Mouse (Mus musculus) cerebellum, adult 18-20 months (tissue): ENCODE results near the gene Sept12.

ENCODE experiments used
- DNase-seq, 2 experiments: peaks; one replicate each; pipeline ENCODE4 v3.0.0; 2021

Sept12 gene

DNA sequence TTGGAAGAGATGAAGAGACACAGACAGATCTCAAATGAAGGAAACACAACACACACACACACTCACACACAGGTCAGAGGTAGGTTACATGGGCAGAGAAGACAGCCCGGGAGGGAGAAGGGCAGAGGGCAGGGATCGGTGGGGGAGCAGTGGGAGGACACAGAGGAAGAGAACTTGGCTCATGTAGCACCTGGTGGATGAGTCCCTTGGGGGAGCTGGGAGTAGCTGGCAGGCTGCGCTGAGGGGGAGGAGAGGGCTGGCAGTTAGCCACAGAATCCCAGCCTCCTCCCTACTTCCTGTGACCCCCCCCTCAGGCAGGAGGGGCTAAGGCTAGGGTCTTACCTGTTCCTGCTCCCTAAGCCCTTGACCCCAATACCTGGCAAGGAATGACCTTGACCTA is at the start of gene Sept12:
Gene Sept12, minus strand, starts transcription at position 300 of the 400 bp plus-strand sequence.
- DNase-seq = no peak

DNA sequence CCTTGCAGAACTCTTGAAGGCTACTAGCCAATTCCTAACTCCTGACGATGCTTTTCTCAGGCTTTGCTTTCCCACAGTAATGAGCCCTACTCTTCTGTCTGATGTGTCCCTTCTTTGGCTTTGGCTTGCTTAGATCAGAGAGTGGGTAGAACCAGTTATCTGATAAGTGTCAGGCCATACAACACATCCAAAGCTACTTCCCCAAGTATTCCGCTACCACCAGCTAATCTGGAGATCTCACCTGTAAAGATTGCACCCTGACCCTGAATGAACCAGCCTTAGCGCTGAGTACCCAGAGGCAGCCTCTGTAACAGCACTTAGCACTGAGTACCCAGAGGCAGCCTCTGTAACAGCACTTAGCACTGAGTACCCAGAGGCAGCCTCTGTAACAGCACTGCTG is 47.7 kb upstream of the Sept12 start:
- no peak for DNase-seq

DNA sequence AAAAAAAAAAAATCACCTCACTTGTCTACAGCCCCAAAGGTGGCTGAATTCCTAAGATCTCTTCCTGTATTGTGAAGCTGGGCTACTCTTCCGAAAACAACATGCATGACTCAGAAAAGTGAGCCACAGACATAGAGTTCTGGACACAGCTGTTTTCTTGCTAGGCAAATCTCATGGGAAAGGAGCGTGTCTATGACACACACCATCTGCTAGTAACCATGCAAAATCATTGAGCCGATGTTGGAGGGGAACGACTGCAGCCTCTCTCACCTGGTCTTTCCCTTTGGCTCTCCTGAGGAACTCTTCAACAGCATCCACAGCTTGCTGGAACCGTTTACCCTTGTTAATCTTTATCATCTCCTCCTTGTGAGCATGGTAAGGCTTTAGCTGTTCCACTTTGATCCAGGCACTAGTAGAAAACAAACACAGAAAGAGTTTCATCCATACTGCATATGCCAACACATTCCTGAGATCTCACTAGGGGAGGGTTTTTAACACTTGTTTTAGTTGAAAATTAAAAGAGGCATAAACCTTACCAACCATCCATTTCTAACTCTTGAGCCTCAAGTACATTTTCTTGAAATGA is 39.1 kb upstream of the Sept12 start:
- DNase-seq = no peak

DNA sequence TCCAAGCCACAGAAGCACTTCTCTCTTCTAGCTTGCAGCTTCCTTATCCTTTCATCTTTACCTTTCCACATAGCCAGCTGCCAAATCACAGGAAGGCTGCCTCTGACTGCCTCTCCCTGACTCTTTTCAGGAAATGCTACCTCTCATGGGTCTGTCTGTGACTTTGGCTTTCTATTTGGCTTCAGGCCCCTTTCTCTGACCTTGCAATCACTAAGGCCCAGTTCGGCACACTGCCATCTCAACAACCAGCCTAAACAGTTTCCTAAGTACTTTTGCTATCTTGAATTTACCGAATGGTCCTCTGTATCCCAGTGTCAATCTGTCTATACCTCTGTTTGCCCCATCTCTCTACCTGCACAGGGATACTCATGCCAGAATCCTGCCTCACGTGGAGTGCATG is 37.9 kb upstream of the Sept12 start:
- no peak for DNase-seq

DNA sequence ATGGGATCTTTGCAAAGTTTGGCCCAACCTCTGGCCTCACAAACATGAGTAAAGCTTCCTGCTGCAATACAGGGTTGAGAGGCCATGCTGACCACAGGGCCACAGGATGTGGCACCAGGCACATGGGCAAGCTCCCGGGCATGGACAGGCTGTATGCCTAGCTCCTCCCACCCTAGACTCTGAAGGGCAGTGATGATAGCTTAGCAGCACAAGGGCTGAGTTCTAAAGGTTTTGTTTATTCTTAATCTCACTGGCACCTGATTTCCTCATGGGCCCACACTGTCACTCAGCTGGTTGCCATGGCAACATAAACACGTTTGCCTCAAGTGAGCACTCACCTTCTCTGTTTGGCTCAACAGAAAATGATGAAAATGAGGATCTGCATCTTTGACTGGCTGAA is 32.2 kb upstream of the Sept12 start:
- DNase-seq = no peak

DNA sequence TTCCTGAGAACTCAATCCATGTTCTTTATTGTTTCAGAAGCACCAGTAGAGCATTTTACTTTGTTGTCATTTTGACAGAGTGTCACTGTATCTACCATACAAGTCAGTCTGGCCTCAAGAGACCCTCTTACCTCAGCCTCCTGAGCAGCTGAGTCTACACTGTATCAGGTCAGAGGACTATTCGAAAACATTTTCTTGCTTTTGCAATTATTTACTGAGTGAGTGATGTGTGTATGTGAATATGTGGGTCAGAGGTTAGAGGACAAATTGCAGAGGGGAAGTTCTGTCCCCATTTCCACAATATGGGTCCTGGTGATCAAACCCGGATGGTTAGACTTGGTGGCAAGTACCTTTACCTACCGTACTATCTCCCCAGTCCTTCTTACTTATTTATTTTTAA is 26.4 kb upstream of the Sept12 start:
- DNase-seq = no peak

DNA sequence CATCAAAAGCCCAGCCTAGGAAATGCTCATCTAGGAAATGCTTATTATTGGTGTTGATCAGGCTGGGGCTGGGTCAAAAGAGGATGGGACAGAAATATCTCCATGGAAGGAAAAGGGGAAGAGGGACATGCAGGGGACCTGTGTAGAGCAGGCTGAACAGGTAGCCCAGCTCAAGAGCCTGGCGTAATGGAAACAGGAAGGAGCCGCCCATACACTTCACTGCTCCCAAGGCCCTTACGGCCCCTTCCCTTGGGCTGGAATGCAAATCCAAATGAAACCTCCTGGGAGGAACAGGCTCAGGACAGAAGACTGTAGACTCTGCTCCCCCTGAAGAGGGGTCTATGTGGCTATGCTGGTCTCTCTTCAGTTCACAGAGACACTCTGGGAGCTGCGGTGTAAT is 16.9 kb upstream of the Sept12 start:
- DNase-seq = no peak

DNA sequence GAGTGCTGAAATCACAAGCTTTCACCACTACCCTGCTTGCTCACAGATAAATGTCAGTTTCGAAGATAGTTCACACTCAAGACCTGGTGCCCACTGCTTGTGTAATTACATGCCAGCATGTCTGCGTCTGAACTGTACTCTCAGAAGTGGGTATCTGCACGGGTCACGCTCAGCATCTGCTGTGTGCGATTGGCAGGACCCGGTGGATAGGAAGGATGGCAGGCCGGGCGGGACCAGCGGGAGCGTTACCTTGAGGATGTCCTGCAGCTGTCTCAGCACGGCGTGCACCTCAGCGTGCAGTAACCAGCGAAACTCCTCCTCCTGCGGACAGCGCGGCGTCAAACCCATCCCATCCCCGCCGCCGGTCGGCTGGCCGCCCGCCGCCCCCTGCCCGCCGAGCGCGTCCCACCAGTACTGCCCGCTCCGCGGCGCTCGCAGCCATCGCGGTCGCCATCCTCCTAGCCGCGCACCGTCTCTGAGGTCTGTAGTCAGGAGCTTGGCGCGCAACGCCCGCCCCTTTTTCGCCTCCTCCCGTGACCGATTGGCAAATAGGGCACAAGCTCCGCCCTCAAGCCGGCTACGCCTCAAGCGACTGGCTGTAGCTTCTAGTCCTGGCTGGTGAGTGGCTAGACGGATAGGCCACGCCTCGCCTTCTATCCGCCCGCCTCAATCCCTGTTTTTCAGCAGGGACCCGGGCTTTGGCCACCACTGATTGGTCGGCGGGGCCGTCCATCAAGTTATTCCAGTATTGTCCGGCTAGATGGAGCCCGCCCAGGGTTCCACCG is 15.6 kb upstream of the Sept12 start, which contains the start of gene Rogdi:
Gene Rogdi, minus strand, starts transcription at position 500 of the 785 bp plus-strand sequence.
- peak; percentile 97 to 100 for DNase-seq

DNA sequence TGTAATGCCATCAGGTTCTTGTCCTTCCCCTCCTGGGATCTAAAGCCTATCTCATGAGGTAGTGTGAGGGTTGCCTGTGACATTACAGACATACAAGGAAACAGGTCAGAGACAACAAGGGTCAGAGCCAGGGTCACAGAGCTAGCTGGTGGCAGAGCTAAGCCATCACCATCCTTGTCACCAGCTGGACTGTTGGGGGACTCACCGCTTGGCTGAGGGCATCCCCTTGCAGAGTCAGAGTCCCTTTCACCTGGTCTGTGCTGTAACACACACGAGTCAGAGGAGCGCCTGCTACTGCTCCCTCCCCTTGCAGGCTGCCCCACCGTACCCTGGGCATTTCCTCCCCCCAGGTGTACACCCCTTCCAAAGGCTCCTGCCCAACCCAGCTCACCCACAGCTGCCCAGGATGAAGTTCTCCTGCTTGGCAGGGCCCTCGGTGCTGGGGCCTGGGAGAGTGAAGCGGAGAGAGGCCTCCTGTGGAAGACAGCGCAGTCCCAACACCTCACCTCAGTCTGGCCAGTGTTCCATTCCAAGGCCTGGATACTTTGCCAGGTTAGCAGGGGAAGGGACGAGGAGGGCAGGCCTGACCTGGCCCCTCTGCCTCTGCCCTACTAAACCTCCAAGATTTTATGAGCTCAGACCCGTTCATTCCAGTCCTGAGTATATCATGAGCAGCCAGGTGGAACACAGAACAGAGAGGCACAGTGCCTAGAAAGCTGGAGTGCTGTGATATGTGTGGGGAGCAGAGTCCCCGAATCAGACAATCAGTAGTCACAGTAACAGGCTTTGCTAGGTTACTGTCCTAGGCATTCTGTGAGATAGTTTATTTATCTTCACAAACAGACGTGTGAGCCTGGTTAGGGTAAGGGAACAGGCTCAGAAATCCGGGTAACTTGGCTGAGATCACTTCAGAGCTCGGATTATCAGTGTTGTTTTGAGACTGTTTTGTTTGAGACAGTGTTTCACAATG is 14.7 kb upstream of the Sept12 start:
- peak in 1 of 2 experiments; percentile 42 for DNase-seq

DNA sequence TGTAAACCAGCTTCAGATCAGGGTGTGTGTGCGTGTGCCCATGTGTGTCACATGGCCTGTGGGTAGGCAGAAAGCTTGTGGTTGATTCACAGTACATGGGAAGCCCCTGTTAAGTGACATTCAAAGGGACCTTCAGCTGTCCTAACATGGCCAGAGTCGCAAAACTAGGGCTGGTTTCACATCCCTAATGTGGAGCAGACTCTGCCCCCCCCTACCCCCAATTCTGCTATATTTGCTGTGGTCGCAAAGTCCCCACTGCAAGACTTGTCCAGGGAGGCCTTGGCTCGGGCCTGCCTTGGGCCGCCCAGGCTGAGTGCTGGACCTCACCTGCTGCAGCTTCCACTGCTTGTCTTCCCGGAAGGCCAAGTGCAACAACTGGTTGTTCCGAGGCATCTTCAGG is 13.6 kb upstream of the Sept12 start:
- DNase-seq = no peak

DNA sequence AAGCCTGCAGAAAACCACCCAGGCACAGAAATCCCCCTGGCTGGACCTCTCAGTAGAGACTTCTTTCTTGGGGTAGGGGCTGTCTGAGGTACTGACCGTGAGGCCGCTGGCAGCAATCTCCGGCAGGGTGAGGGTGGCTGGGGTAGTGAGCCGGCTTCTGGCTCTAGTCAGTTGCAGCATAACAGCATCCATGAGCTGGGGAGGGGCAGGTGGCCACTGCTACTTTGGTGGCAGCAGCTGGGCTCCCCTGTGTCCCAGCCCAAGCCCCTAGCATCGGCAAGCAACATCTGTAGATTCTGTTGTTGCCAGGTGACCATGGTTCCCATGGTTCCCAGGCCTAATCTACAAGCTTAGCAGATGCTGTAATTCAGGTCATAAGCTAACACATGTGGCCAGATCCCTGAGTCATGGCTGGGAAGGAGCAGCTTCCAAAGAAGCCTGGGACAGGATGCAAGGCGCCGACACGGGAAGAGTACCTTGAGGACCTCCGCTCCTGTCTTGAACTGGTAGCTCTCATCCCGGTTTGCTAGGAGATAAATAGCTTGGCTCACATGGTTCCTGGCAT is 12.8 kb upstream of the Sept12 start:
- DNase-seq = no peak

DNA sequence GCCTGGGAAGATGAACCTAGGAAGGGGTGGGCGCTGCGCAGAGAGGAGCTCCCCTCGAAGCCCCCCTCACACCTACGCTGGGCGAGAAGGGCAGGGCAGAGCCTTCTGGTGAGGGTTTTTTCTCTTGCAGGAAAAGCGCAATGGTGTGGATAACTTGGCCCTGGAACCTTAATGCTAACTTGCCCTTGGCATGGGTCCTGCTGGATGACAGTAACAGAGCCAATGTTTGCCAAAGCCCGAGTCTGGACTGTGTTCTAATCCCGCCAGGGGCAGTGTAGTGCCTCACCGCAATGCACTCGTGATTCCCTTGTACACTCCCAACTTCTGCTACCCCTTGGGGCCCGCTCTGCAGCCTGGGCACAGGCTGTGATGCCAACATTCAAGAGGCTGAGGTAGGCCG is 10.4 kb upstream of the Sept12 start:
- no peak for DNase-seq

DNA sequence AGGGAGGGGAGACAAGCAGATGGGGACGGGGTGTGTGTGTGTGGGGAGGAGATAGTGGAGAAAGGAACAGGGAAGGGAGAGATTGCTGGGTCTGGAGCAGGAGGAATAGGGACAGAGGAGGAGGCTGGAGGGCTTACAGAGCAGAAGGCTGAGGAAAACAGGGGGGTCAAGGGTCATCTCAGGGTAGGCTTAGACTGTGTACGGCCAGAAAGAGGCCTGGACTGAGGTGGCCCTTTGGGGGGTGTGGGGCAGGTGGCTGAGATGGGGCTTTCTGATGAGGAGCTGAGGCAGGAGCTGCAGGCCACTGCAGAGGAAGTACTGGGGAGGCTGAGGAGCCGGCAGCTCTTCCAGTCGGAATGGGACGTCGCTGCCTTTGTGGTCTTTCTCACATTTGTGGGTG is 9.8 kb upstream of the Sept12 start:
- no peak for DNase-seq

DNA sequence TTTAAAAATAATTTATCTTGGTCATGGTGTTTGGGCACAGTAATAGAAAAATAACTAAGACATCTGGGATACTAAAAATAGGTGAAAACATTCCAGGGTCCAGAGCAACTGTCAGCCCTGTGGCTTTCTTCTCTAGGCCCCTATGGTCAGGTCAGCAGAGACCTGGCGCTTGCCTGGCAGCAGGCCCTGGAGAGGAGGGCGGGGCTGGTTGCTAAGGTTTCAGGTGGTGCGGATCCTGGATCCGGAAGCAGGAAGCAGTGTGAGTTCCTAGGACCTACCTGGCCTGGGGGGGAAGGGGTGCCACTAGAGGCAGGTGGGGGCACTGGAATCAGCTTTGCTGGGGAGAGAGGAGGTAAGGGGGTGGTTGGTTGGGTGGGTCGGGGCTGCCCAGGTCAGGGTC is 9.4 kb upstream of the Sept12 start, which contains the start of gene Smim22:
Gene Smim22, plus strand, starts transcription at position 222 of the 400 bp plus-strand sequence.
- DNase-seq = no peak

DNA sequence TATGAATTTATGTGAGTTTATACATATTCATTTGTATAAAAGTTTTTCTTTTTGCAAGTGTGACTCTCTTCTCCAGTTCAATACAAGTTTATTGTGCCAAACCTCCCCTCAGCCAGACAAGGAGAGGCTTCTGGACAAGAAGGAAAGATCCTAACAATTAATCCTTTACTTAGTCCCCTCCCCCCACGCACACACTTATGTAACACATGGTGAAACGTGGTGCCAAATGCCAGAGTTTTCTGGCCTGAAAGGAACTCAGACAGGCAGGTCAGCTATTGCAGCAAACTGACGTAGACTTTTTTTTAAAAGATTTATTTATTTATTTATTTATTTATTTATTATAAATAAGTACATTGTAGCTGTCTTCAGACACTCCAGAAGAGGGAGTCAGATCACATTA is 3.0 kb upstream of the Sept12 start:
- DNase-seq = no peak

DNA sequence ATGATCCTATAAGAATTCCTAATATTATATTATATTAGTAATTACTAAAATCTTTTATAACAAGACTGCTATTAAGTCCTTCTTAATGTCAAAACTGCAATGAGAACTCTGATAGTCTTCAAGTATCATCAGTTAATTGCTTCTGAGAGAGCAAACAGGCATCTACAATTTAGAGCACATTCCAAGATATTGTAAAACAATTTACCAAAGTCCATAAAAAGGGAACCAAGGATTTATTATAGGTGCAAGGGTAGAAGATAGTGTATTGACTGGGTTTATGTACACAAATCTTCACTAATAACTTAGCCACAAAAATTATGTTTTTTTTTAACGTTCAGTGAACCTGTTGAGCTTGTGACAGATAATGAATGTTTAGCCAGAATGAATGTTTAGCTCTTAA is 1.3 kb upstream of the Sept12 start:
- DNase-seq = no peak

DNA sequence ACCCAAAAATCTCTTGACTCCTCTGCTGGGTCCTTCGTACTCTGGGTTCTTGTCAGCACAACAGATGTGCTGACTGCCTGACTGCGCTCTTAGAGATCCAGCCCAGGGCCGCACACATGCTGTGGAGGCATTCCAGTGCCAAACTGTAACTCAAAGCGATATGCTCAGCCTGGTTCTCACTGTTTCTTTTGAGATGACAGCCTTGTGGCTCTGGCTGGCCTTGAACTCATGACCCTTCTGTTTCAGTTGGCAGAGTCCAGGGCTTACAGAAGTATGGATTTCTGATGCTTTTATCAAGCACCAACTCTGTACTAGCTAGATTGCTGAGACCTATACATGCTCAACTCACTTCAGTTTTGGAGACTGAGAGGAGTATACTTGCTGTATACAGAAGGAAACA is 4.4 kb downstream of the Sept12 start:
- no peak for DNase-seq

DNA sequence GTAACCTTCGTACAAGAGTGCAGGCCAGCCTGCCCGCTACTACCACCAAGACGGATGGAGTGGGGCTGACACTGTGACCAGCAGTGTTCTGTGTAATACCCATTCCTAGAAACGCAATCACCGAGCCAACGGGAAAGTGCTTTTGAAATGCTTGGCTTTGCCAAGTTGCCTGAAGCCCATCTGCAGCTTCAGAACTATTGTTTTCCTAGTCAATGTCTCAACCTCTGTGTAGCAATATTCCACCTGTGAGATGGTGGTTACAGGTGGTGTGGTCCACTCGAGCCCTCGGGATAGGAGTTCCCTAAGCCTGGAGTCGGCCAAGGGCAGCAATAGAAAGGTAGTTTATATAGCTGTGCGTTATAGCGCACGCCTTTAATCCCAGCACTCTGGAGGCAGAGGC is 12.9 kb downstream of the Sept12 start:
- no peak for DNase-seq

DNA sequence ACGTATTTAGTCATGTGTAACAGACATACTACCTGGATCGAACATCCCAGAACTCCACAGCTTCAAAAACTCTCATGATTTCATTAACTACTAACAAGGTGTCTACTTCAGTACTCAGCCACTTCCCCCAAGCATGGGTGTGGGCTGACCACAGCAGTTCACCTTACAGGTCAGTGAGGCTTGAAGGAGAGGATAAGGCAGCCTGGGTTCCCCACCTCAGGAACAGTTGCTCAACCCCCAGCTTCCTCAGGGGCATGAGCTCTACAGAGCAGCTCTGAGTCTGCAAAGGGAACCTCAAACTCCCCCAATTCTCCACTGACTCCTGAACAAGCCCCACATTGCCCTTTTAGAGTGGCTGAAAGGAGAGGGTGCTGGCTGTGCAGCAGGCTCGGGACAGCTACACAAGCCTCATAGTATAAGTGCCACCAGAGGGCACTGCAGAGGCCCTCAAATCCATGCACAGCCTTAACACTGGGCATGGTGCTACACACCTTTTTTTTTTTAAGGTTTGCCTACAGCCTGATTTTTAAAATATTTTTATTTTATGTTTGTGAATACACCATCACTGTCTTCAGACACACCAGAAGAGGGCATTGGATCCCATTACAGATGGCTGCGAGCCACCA is 17.8 kb downstream of the Sept12 start:
- peak; percentile 33 to 51 for DNase-seq

DNA sequence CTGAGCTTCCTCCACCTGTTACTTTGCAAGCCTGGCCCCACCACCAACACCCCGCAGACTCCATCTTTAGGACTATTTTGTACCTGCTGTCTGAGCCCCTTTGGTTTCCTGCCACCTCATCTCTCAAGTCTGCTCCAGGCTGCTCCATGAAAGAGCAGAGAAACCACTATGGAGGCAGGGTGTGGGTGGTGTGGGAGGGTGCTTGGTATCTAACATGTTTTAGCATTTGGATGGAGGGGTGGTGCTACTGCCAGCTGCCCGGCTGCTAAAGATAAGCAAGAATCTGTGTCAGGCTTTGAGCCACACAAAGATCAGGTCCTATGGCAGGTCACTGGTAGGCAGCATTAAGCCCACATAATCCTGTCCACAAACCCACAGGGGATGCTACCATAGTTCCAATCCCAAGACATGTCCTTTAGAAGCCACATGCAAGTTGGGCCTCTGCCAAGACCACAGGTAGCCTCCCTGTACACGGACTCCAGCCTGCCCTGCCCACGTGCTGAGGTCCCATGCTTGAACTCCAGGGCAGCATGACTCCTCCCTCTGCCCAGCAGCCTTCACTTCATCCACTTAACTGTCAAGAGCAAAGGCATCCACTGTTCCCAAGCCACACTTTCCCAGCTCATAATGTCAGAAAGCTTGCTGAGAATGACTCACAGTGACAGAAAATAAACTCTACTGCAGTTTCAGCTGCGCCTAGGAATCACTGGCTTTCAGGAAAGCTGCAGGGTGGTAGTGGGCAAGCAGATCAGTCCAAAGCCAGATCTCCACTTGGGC is 19.2 kb downstream of the Sept12 start:
- no peak for DNase-seq

DNA sequence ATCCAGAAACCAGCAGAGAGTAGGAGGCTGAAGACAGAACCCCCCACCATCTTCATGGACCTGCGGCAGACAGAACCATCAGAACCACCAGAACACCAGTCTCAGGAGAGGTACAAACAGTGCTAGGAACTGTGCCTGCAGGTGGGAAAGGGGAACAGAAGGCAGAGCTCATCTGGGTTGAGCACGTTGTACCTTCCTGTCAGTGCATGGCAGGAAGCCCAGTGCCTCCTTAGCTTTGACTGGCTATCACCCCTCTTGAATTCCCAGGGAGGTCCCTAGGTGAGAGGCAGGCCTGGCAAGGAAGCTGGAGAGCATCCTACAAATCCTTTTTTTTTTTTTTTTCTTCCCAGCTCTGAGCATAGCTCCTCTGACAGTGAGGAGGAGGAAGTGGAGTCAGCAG is 21.5 kb downstream of the Sept12 start:
- peak; percentile 74 for DNase-seq

DNA sequence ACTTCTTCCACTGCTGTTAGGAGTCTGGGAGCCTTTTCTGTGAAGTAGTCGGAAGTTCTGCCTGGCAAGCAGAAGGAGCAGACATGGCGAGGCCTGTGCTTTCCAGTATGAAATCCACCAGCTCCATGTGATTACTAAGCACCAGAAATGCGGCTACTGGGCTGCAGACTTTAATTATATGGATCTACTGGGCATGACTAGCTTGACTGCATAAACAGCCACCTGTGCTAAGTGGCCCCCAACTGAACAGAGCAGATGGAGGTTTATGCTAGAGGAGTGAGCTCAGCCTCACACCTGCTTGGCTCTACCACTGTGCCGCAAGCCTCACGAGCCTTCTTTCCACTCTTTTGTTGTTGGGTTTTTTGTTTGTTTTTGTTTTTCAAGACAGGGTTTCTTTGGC is 23.1 kb downstream of the Sept12 start:
- DNase-seq = peak; percentile 57 to 73
